Mouse (Mus musculus): ENCODE results near the gene Cfdp1. TPM values are rescaled to one million over a fixed set of nuclear protein-coding genes. Genes with fewer than 3 reads are reported as not detected.
"Not testable (repeated sequence)": the region's sequence is repeated elsewhere in the genome, so short reads cannot be mapped to it uniquely, and the experiment has no call there.

Gene Cfdp1
- polyA plus RNA-seq, 1 experiment, result 78.9 TPM

- no peak overlapping the region for H3K27ac ChIP-seq (ENCODE audit: insufficient read depth, low read length)
- no peak overlapping the region for H3K4me3 ChIP-seq (ENCODE audit: insufficient read depth, low read length)
- TF ChIP-seq POLR2A (IDR thresholded peaks at IDR 0.05; ENCODE audit: extremely low read depth, insufficient read depth, low read length) (no peak), CTCF (IDR thresholded peaks at IDR 0.05; ENCODE audit: extremely low read depth, insufficient read depth, low read length) (no peak)
- H3K4me1 ChIP-seq (ENCODE audit: control insufficient read depth, insufficient read depth, low read length), result no peaks in the 10 kb centered on the region
Measured at GRCm38 (mm10) chr8:111865130-111865852, 11.2 kb upstream of the Cfdp1 start.

GRCm38 (mm10) chr8:111864648-111865047 lies 10.6 kb upstream of the Cfdp1 start:
- Histone ChIP-seq H3K4me1 (ENCODE audit: control insufficient read depth, insufficient read depth, low read length) (no peaks in the 10 kb centered on the region), H3K4me3 (ENCODE audit: insufficient read depth, low read length) (no peak overlapping the region), H3K27ac (ENCODE audit: insufficient read depth, low read length) (no peak overlapping the region)
- TF ChIP-seq POLR2A (IDR thresholded peaks at IDR 0.05; ENCODE audit: extremely low read depth, insufficient read depth, low read length), result no peak
- TF ChIP-seq CTCF (IDR thresholded peaks at IDR 0.05; ENCODE audit: extremely low read depth, insufficient read depth, low read length), result no peak

GRCm38 (mm10) chr8:111863280-111863679 lies 9.2 kb upstream of the Cfdp1 start:
- Histone ChIP-seq H3K4me1 (ENCODE audit: control insufficient read depth, insufficient read depth, low read length) (no peaks in the 10 kb centered on the region), H3K27ac (ENCODE audit: insufficient read depth, low read length) (no peak overlapping the region), H3K4me3 (ENCODE audit: insufficient read depth, low read length) (no peak overlapping the region)
- TF ChIP-seq CTCF (IDR thresholded peaks at IDR 0.05; ENCODE audit: extremely low read depth, insufficient read depth, low read length), result no peak
- TF ChIP-seq POLR2A (IDR thresholded peaks at IDR 0.05; ENCODE audit: extremely low read depth, insufficient read depth, low read length), result no peak

- H3K27ac ChIP-seq (ENCODE audit: insufficient read depth, low read length), result no peak overlapping the region
- TF ChIP-seq CTCF (IDR thresholded peaks at IDR 0.05; ENCODE audit: extremely low read depth, insufficient read depth, low read length) (no peak), POLR2A (IDR thresholded peaks at IDR 0.05; ENCODE audit: extremely low read depth, insufficient read depth, low read length) (no peak)
- H3K4me1 ChIP-seq (ENCODE audit: control insufficient read depth, insufficient read depth, low read length), result peaks cover 2% of the 10 kb centered on the region; the same call in 1 of the 2 replicates
- H3K4me3 ChIP-seq (ENCODE audit: insufficient read depth, low read length), result no peak overlapping the region
Measured at GRCm38 (mm10) chr8:111855977-111856376, 1.9 kb upstream of the Cfdp1 start.

- not testable (repeated sequence) for H3K27ac ChIP-seq (ENCODE audit: insufficient read depth, low read length); H3K4me1 ChIP-seq (ENCODE audit: control insufficient read depth, insufficient read depth, low read length)
- peak overlapping the region; percentile 55; the same call in 1 of the 2 replicates for H3K4me3 ChIP-seq (ENCODE audit: insufficient read depth, low read length)
Measured at GRCm38 (mm10) chr8:111853219-111853618, 872 bp downstream of the Cfdp1 start.

- no peak overlapping the region for H3K27ac ChIP-seq (ENCODE audit: insufficient read depth, low read length)
Measured at GRCm38 (mm10) chr8:111846746-111847145, 7.3 kb downstream of the Cfdp1 start.

GRCm38 (mm10) chr8:111835540-111835939 lies 18.6 kb downstream of the Cfdp1 start:
- TF ChIP-seq POLR2A (IDR thresholded peaks at IDR 0.05; ENCODE audit: extremely low read depth, insufficient read depth, low read length) (no peak), CTCF (IDR thresholded peaks at IDR 0.05; ENCODE audit: extremely low read depth, insufficient read depth, low read length) (peak; percentile 48; the same call in 1 of the 2 replicates)
- Histone ChIP-seq H3K4me1 (ENCODE audit: control insufficient read depth, insufficient read depth, low read length) (no peaks in the 10 kb centered on the region), H3K27ac (ENCODE audit: insufficient read depth, low read length) (no peak overlapping the region)

More at GRCm38 (mm10) chr8:111846746-111847145, 7.3 kb downstream of the Cfdp1 start:
- TF ChIP-seq POLR2A (IDR thresholded peaks at IDR 0.05; ENCODE audit: extremely low read depth, insufficient read depth, low read length) (no peak), CTCF (IDR thresholded peaks at IDR 0.05; ENCODE audit: extremely low read depth, insufficient read depth, low read length) (no peak)
- no peaks in the 10 kb centered on the region for H3K4me1 ChIP-seq (ENCODE audit: control insufficient read depth, insufficient read depth, low read length)
- H3K4me3 ChIP-seq (ENCODE audit: insufficient read depth, low read length), result no peak overlapping the region

GRCm38 (mm10) chr8:111834011-111834410 lies 20.1 kb downstream of the Cfdp1 start:
- Histone ChIP-seq H3K4me3 (ENCODE audit: insufficient read depth, low read length) (no peak overlapping the region), H3K27ac (ENCODE audit: insufficient read depth, low read length) (no peak overlapping the region), H3K4me1 (ENCODE audit: control insufficient read depth, insufficient read depth, low read length) (peaks cover 2% of the 10 kb centered on the region; the same call in 1 of the 2 replicates)
- no peak for TF ChIP-seq CTCF (IDR thresholded peaks at IDR 0.05; ENCODE audit: extremely low read depth, insufficient read depth, low read length)
- TF ChIP-seq POLR2A (IDR thresholded peaks at IDR 0.05; ENCODE audit: extremely low read depth, insufficient read depth, low read length), result no peak

More at GRCm38 (mm10) chr8:111835540-111835939, 18.6 kb downstream of the Cfdp1 start:
- H3K4me3 ChIP-seq (ENCODE audit: insufficient read depth, low read length), result no peak overlapping the region

GRCm38 (mm10) chr8:111832983-111833382 lies 21.1 kb downstream of the Cfdp1 start:
- no peak overlapping the region for H3K27ac ChIP-seq (ENCODE audit: insufficient read depth, low read length)
- H3K4me1 ChIP-seq (ENCODE audit: control insufficient read depth, insufficient read depth, low read length), result peaks cover 2% of the 10 kb centered on the region; the same call in 1 of the 2 replicates
- no peak overlapping the region for H3K4me3 ChIP-seq (ENCODE audit: insufficient read depth, low read length)
- TF ChIP-seq CTCF (IDR thresholded peaks at IDR 0.05; ENCODE audit: extremely low read depth, insufficient read depth, low read length), result no peak

- Histone ChIP-seq H3K4me3 (ENCODE audit: insufficient read depth, low read length) (no peak overlapping the region), H3K4me1 (ENCODE audit: control insufficient read depth, insufficient read depth, low read length) (peaks cover 2% of the 10 kb centered on the region; the same call in 1 of the 2 replicates), H3K27ac (ENCODE audit: insufficient read depth, low read length) (no peak overlapping the region)
- no peak for TF ChIP-seq POLR2A (IDR thresholded peaks at IDR 0.05; ENCODE audit: extremely low read depth, insufficient read depth, low read length)
- TF ChIP-seq CTCF (IDR thresholded peaks at IDR 0.05; ENCODE audit: extremely low read depth, insufficient read depth, low read length), result no peak
Measured at GRCm38 (mm10) chr8:111831996-111832395, 22.1 kb downstream of the Cfdp1 start.

Measured in cortical plate, adult 2 months (tissue).